Mouse (Mus musculus): ENCODE measurements around the gene Med12.

GRCm38 (mm10) chrX:101285953-101286670 is 12.3 kb downstream of the Med12 start:
- TF ChIP-seq CTCF (conservative IDR thresholded peaks at IDR 0.05; ENCODE audit: low read length) (no peak), POU5F1 (IDR thresholded peaks at IDR 0.05; ENCODE audit: borderline replicate concordance, low read length) (no peak)

Data from E14TG2a.4 (cell line).